Mouse (Mus musculus): ENCODE measurements at regions not wholly inside any gene's neighbourhood (a gene's known extent, or its start where the extent isn't known, plus 50 kb on each side); places are given as distances from the start of the nearest gene placed in this dataset.

DNA sequence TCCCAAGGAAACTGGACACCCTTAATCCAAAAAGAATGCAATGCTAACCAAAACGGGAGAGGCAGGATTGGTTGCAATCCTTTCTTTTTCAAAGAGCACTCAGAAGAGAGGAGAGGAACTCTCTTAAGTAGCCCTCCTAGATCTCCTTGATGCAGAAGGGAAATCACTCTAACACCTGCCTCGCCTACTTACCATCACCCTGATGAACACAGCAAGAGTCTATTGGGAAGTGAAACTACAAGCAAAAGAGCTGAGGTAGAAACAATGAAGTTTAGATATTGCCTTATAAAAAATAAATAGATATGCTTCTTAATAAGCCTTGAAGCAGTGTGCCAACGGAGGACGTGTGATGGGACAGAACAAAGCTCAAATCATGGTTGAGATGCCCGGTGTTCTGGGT is 177.4 kb downstream of the Gsdmc2 start:
- no peaks in the 10 kb centered on the region for H3K4me1 ChIP-seq (replicated peaks)
- H3K27ac ChIP-seq (replicated peaks), result no peak overlapping the region
- ATAC-seq (ENCODE audit: insufficient read depth), result no peak
- H3K9me3 ChIP-seq (replicated peaks), result no peaks in the 10 kb centered on the region
- no peak overlapping the region for H3K9ac ChIP-seq
- no peak overlapping the region for H3K4me3 ChIP-seq (replicated peaks)
- H3K36me3 ChIP-seq (replicated peaks), result no peaks in the 10 kb centered on the region
- 65% methylated on average over 5 of the region's 5 CpGs for WGBS (ENCODE audit: insufficient replicate concordance)
- no peaks in the 10 kb centered on the region for H3K27me3 ChIP-seq
- no peak overlapping the region for H3K4me2 ChIP-seq

DNA sequence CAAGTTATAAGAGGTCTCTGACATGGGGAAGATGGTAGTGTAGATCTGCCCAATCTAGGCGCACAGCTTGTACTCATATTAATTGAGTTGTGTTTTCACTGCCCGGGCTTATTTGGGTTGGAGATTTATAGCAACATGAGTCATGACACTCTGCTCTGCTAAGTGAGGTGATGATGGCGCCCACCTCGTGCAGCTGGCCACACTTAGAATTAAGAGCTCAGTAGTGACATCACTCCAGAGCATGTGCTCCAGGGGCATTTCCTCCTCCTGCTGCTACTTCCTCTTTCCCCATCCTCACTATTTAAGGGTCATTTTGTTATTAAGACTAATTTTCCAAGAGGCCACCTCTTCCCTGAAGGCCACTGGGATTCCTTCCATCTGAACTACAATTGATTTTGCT is 179.5 kb downstream of the Gsdmc2 start:
- H3K4me2 ChIP-seq, result no peak overlapping the region
- H3K27me3 ChIP-seq, result no peaks in the 10 kb centered on the region
- H3K36me3 ChIP-seq (replicated peaks), result no peaks in the 10 kb centered on the region
- H3K4me3 ChIP-seq (replicated peaks), result no peak overlapping the region
- H3K9me3 ChIP-seq (replicated peaks), result no peaks in the 10 kb centered on the region
- ATAC-seq (ENCODE audit: insufficient read depth), result no peak
- H3K9ac ChIP-seq, result no peak overlapping the region
- H3K4me1 ChIP-seq (replicated peaks), result no peaks in the 10 kb centered on the region
- no peak overlapping the region for H3K27ac ChIP-seq (replicated peaks)
- 50% methylated on average over 4 of the region's 4 CpGs for WGBS (ENCODE audit: insufficient replicate concordance)

DNA sequence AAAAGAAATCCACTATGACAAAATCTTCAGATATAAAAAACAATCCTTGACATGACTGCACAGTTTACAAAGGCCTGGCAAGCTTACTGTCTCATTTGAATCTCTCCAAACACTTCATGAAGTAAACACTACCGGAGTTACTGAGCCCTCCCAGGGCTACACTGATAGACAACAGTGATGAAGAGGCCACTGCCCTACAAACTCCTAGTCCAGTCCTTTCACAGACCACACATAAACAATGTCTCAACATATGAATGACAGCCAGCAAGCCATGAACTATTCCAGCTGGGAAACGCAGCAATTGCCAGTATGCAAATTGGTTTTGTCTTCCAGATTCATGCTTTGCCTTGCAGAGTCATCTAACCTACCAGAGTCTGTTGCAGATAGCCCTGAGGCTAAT is 180.1 kb downstream of the Gsdmc2 start:
- no peak overlapping the region for H3K4me2 ChIP-seq
- 73% methylated on average over 2 of the region's 2 CpGs for WGBS (ENCODE audit: insufficient replicate concordance)
- no peak overlapping the region for H3K4me3 ChIP-seq (replicated peaks)
- H3K27ac ChIP-seq (replicated peaks), result no peak overlapping the region
- H3K9ac ChIP-seq, result no peak overlapping the region
- no peak for ATAC-seq (ENCODE audit: insufficient read depth)
- H3K9me3 ChIP-seq (replicated peaks), result no peaks in the 10 kb centered on the region
- H3K36me3 ChIP-seq (replicated peaks), result no peaks in the 10 kb centered on the region
- H3K27me3 ChIP-seq, result no peaks in the 10 kb centered on the region
- no peaks in the 10 kb centered on the region for H3K4me1 ChIP-seq (replicated peaks)

DNA sequence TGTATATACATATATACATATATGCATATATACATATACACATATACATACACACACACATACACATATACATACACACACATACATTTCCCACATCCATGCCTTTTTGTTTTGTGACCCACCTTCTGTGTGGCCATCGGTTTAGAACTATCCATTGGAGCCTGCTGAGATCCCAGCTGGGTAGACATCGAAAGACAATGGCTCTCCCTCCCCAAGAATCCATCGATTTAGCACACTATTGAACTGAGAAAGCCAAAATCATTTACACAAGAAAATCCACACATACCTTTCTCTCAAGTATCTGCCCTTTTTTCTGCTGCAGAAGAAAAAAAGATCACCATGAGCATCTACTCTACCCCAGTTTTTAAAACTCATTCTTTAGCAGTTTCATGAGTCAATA is 182.8 kb downstream of the Gsdmc2 start:
- Histone ChIP-seq H3K9me3 (replicated peaks) (no peaks in the 10 kb centered on the region), H3K9ac (no peak overlapping the region), H3K27me3 (no peaks in the 10 kb centered on the region), H3K27ac (replicated peaks) (no peak overlapping the region), H3K4me1 (replicated peaks) (no peaks in the 10 kb centered on the region; the same call in 1 of the 2 replicates), H3K4me3 (replicated peaks) (no peak overlapping the region), H3K36me3 (replicated peaks) (no peaks in the 10 kb centered on the region), H3K4me2 (no peak overlapping the region)
- no peak for ATAC-seq (ENCODE audit: insufficient read depth)
- WGBS (ENCODE audit: insufficient replicate concordance), result 62% methylated on average over 3 of the region's 3 CpGs

DNA sequence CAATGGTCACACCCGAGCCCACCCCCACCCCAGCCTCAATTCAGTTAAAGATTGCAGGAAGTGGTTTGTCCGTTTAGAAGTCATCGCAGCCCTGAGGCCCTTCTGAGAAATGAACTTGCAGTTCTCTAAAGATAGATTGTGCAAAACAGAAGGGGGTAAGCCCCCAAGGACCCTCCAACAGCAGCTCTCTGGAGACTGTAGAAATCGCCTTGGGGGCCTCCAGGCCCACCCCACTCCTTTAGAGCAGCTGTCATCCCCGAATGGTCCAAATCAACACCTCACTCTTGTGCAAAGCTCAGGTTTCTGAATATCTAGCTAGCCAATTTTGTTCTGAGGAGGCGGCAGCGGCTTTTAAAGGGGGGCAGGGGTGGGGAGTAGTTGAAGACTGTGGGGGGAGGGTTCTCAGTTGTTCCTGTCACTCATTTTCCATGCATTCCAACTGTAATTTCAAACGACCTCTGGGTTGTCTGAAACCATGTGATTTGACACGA is 186.9 kb downstream of the Gsdmc2 start:
- Histone ChIP-seq H3K36me3 (replicated peaks) (no peaks in the 10 kb centered on the region), H3K9me3 (replicated peaks) (no peaks in the 10 kb centered on the region), H3K9ac (no peak overlapping the region), H3K27ac (replicated peaks) (peak overlapping the region; percentile 10; the same call in 1 of the 2 replicates), H3K4me3 (replicated peaks) (no peak overlapping the region), H3K4me2 (no peak overlapping the region), H3K27me3 (no peaks in the 10 kb centered on the region), H3K4me1 (replicated peaks) (no peaks in the 10 kb centered on the region; the same call in 1 of the 2 replicates)
- no peak for ATAC-seq (ENCODE audit: insufficient read depth)
- WGBS (ENCODE audit: insufficient replicate concordance), result 23% methylated on average over 9 of the region's 9 CpGs

DNA sequence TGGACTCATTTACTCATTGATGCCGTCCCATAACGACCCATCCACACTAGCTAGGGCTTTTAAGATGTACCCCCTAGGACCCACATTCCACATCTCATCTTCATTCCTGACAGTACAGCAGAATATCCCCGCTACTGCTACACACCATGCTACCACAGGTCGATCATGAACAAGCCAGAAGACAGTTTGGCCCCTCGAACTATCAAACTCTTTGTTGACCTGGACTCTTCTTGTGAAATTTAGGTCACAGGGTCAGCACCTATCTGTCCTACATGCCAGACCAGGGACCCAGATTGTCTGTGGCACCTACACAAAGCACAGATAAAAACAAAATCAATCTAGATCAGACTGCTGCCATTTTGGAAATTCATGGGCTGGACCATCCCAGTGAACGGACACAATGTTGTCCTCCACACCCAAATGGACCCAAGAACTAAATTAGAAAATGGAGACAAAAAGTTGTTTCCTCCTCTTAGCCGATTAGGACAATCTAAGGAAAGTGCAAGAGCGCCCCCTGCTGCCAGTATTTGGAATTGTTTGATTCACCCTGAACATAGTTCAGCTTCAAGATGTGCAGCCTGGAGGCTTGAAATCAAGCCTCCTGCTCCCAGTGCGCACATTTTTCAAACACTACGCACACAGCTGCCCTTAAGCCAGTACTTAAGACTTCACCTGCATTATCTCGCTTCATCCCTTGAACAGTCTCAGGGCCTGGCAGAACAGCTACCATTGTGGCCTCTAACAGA is 192.6 kb downstream of the Gsdmc2 start:
- no peak overlapping the region for H3K9ac ChIP-seq
- no peak overlapping the region for H3K27ac ChIP-seq (replicated peaks)
- 19% methylated on average over 11 of the region's 11 CpGs for WGBS (ENCODE audit: insufficient replicate concordance)
- H3K36me3 ChIP-seq (replicated peaks), result no peaks in the 10 kb centered on the region
- H3K4me2 ChIP-seq, result no peak overlapping the region
- H3K9me3 ChIP-seq (replicated peaks), result no peaks in the 10 kb centered on the region
- no peaks in the 10 kb centered on the region for H3K27me3 ChIP-seq
- ATAC-seq (ENCODE audit: insufficient read depth), result no peak; the same call in 1 of the 2 replicates
- H3K4me1 ChIP-seq (replicated peaks), result peaks cover 21% of the 10 kb centered on the region
- H3K4me3 ChIP-seq (replicated peaks), result no peak overlapping the region

DNA sequence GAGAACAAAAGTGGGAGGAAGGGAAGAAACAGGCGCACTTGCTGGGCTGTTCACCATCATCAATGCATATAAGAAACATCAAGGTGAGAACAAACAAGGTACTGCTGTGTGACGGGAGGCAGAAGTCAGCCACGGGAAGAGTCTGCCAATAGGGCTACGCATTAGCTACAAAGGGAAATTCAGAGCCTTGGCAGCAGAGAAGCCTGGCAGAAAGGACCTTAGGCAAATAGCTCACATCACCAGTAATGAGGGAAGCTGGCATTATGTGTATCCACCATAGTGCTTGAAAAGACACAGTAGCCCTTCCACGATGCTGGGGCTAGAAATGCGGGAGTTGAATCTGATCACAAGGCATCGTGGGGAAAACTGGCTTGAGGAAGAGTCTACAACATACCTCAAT is 193.9 kb downstream of the Gsdmc2 start:
- Histone ChIP-seq H3K9me3 (replicated peaks) (no peaks in the 10 kb centered on the region), H3K27ac (replicated peaks) (no peak overlapping the region), H3K4me2 (no peak overlapping the region), H3K9ac (no peak overlapping the region), H3K4me3 (replicated peaks) (no peak overlapping the region), H3K27me3 (no peaks in the 10 kb centered on the region), H3K36me3 (replicated peaks) (no peaks in the 10 kb centered on the region), H3K4me1 (replicated peaks) (peaks cover 21% of the 10 kb centered on the region)
- no peak for ATAC-seq (ENCODE audit: insufficient read depth)
- WGBS (ENCODE audit: insufficient replicate concordance), result 73% methylated on average over 7 of the region's 7 CpGs

DNA sequence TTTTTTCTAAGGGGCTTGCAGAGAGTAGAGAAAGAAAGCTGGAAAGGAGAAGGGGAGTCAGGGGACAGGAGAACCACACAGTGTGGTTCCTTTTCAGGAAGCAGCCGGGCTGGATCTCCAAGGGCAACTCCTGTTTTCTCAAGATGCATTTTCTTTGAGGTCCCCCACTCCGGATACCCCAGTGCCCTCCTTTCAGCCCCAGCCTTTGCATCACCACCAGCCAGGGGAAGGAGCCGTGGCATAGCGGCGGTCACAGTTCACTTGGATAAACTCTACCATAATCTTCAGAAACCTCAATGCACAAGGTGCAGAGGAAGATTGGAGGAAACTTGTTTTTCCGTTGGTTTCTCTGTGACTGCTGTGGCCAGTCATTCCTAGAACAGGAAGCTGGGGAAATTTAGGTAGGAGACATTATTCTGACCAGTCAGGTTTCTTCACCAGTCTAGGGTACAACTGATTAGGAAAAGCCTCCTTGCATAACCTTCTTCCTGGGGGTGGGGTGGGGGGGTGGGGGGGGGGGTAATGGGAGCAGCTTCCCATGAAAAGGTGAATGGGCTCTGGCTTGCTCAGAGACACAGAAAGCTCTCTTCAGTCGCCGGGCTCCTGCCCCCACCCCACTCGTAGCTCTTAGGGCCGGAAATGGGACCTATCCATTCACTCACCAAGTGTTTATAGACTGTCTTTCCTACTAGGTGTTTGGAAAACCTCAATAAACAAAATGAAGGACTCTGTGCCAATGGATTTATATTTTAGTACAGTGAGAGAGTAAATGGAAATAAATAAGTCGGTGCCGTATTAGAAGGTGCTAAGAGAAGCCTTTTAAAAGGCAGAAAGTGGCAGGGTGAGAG is 196.6 kb downstream of the Gsdmc2 start:
- Histone ChIP-seq H3K4me3 (replicated peaks) (no peak overlapping the region), H3K27ac (replicated peaks) (no peak overlapping the region), H3K9ac (no peak overlapping the region), H3K4me2 (peak overlapping the region; percentile 47), H3K9me3 (replicated peaks) (no peaks in the 10 kb centered on the region), H3K4me1 (replicated peaks) (peaks cover 21% of the 10 kb centered on the region), H3K36me3 (replicated peaks) (no peaks in the 10 kb centered on the region), H3K27me3 (no peaks in the 10 kb centered on the region)
- peak; percentile 37 for ATAC-seq (ENCODE audit: insufficient read depth)
- 17% methylated on average over 12 of the region's 12 CpGs for WGBS (ENCODE audit: insufficient replicate concordance)

DNA sequence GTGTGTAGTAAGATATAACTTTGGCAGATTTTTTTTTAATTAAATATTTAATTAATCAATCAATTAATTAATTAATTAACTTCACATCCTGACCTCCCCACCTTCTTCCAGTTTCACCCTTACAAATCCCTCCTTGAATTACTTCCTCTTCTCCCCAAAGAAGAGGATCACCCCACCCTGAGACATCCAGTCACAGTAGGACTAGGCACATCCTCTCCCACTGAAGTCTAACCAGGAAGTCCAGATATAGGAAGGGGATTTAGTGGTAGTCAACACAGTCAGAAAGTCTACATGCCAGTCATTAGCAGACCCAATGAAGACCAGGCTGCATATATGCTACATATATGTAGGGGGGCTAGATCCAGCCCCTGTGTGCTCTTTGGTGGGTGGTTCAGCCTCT is 220.2 kb downstream of the Gsdmc2 start:
- no peak overlapping the region for H3K4me2 ChIP-seq
- H3K9me3 ChIP-seq (replicated peaks), result no peaks in the 10 kb centered on the region
- H3K27me3 ChIP-seq, result no peaks in the 10 kb centered on the region
- H3K4me1 ChIP-seq (replicated peaks), result no peaks in the 10 kb centered on the region
- no peak for ATAC-seq (ENCODE audit: insufficient read depth)
- H3K27ac ChIP-seq (replicated peaks), result no peak overlapping the region
- no peak overlapping the region for H3K4me3 ChIP-seq (replicated peaks)
- H3K36me3 ChIP-seq (replicated peaks), result no peaks in the 10 kb centered on the region
- no peak overlapping the region for H3K9ac ChIP-seq

DNA sequence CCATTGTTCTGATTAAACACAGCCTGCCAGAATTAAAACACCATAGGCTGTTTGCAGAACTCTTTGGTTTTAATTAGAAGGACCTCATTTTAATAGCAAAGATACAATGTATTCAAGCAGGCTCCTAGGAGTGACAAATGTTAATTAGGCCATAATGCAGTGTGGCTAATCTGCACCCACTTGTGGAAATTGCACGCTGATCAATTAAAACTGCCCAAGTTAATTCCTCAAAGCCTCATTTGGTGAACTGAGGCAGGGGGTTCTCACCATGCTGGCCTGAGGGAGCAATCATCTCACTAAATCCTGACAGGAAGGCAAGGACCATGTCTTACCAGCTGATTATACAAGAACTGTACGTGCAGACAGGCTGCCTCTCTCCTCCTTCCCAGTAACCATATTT is 220.7 kb downstream of the Gsdmc2 start:
- Histone ChIP-seq H3K27ac (replicated peaks) (no peak overlapping the region), H3K27me3 (no peaks in the 10 kb centered on the region), H3K4me2 (no peak overlapping the region), H3K36me3 (replicated peaks) (no peaks in the 10 kb centered on the region), H3K4me1 (replicated peaks) (no peaks in the 10 kb centered on the region), H3K9ac (no peak overlapping the region), H3K9me3 (replicated peaks) (no peaks in the 10 kb centered on the region), H3K4me3 (replicated peaks) (no peak overlapping the region)
- WGBS (ENCODE audit: insufficient replicate concordance), result 57% methylated on average over 2 of the region's 2 CpGs
- ATAC-seq (ENCODE audit: insufficient read depth), result no peak

DNA sequence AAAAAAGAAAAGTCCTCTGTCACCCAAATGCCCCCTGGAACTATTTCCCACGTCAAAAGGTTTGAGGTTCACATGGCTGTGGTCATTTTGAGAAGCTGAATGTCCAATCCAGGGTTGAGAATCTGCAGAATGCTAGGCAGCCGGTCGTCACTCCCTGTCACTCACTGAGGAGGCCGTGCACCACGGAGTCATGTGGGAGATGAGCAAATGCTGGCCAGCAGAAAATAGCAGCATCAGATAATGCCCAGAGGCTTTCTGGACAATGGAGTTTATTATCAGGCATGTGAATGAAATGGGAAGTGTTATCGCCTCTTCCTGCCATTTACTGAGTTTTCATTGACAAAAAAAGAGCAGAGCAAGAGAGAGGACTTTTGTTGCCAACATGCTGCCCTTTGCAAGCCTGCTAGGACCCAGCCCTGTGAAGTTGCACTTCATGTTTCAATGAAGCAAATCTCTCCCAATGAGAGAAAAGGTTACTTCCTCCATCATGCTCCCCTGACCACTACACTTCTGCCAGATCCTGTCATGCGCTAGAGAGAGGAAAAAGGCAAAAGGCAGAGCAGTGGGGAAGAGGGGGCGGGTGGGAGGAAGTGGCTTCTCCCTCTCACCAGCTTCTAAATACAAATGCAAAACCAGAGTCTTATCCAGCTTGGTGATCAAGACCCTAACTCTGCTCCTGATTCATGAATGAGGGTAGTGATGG is 228.3 kb downstream of the Gsdmc2 start:
- Histone ChIP-seq H3K4me2 (no peak overlapping the region), H3K9ac (no peak overlapping the region), H3K27me3 (no peaks in the 10 kb centered on the region), H3K27ac (replicated peaks) (peak overlapping the region; percentile 31; the same call in 1 of the 2 replicates), H3K4me3 (replicated peaks) (no peak overlapping the region), H3K4me1 (replicated peaks) (0 out of 2 replicates have a peak, but pooled peaks cover 4% of the 10 kb centered on the region), H3K9me3 (replicated peaks) (no peaks in the 10 kb centered on the region), H3K36me3 (replicated peaks) (no peaks in the 10 kb centered on the region)
- ATAC-seq (ENCODE audit: insufficient read depth), result peak; percentile 22; the same call in 1 of the 2 replicates
- 19% methylated on average over 8 of the region's 8 CpGs for WGBS (ENCODE audit: insufficient replicate concordance)
